8 mouse cellular contexts compared by ENCODE assay signal in genomic region chr3:21952695-21953415, GRCm38 (mm10).
DNase-seq lines count a peak whose midpoint lies in the region; ATAC-seq and TF ChIP-seq lines count a peak whose summit lies in the region.

No protein-coding gene starts in this region.

- DNase-seq in frontal cortex, postnatal 25 days (ENCODE audit: low spot score in 2 of 2), result no peak
- peak; percentile 95 for DNase-seq in heart, adult 9 months (ENCODE audit: low spot score in 2 of 2)
- peak; percentile 59 for DNase-seq in kidney, postnatal 10 days
- no peak for DNase-seq in cerebellum, adult 11-12 months
- no peak for DNase-seq in right cerebral cortex, postnatal 14 days

- TF ChIP-seq POLR2A in bone marrow, adult 2 months (IDR thresholded peaks at IDR 0.05; ENCODE audit: borderline replicate concordance, control insufficient read depth, low read depth, low read length), result no peak
- no peak for TF ChIP-seq POLR2A in myocyte (IDR thresholded peaks at IDR 0.05; ENCODE audit: insufficient read length, low read depth)

- peaks cover 13% of the 10 kb centered on the region for H3K4me1 ChIP-seq in bone marrow, adult 2 months (ENCODE audit: control insufficient read depth, insufficient read depth, low read length)

- no peaks in the 10 kb centered on the region for H3K36me3 ChIP-seq in myocyte (ENCODE audit: control insufficient read depth, insufficient read depth)

- no peak overlapping the region for H3K4me3 ChIP-seq in bone marrow, adult 2 months (replicated peaks; ENCODE audit: control insufficient read depth, low read depth, low read length)
- no peak overlapping the region for H3K4me3 ChIP-seq in myocyte

- H3K27me3 ChIP-seq in myocyte (ENCODE audit: control insufficient read depth, insufficient read depth, insufficient read length), result no peaks in the 10 kb centered on the region

- no peak overlapping the region for H3ac ChIP-seq in myocyte (ENCODE audit: control insufficient read depth, insufficient read length)

- 37% methylated on average over 8 of the region's 8 CpGs for WGBS in bone marrow, adult 2 months

- peak overlapping the region; percentile 58 for H3K27ac ChIP-seq in bone marrow, adult 2 months (ENCODE audit: control insufficient read depth, insufficient read depth, low read depth, low read length, poor library complexity)

- H3K4me2 ChIP-seq in myocyte (ENCODE audit: low read depth), result peak overlapping the region; percentile 61

- no peaks in the 10 kb centered on the region for H3K79me2 ChIP-seq in myocyte (ENCODE audit: control insufficient read depth, insufficient read depth)

- TF ChIP-seq CTCF in bone marrow, adult 2 months (IDR thresholded peaks at IDR 0.05; ENCODE audit: control insufficient read depth, insufficient read depth, low read length), result no peak

- 0 out of 2 replicates have a peak, but pooled peaks have one; percentile 21 for ATAC-seq in frontal cortex, adult (ENCODE audit: low TSS enrichment)

TF ChIP-seq in myocyte, 11 proteins besides CTCF, POLR2A, EP300 and RAD21:
- no peak for TF ChIP-seq MAX (IDR thresholded peaks at IDR 0.05; ENCODE audit: low read depth)
- peak in 2 of 3 experiments; percentile 12 to 34 for TF ChIP-seq MYOG (IDR thresholded peaks at IDR 0.05; ENCODE audit: control insufficient read depth in 1 of 3, insufficient read depth in 1 of 3, insufficient read length in 2 of 3, low read depth in 2 of 3)
TF ChIP-seq in myocyte: peak in this region for 1.

Comparison
In these comparisons a context has a peak if more than half of its experiments do, and no peak if none do; other contexts are left out.
1. DNase-seq: peak in heart, adult 9 months (2 of 2) and kidney, postnatal 10 days (single experiment); none in frontal cortex, postnatal 25 days (0 of 2), cerebellum, adult 11-12 months (single experiment) and right cerebral cortex, postnatal 14 days (single experiment).